Mouse (Mus musculus) ES-E14 (cell line): Measurements from ENCODE around the gene Astn2. TPM values are rescaled to one million over a fixed set of nuclear protein-coding genes. Genes with fewer than 3 reads are reported as not detected.
A peak's percentile ranks its signal among the peaks of the same experiment; 100 is the strongest.

Experiments
- DNase-seq: peaks from one replicate; pipeline ENCODE4 v3.0.0-alpha.2; 2013; ENCODE audit warnings: low read depth, low spot score
- H3K27ac ChIP-seq: 2 replicates; pipeline ENCODE4 v1.5.1; 2012; ENCODE audit warnings: low read depth, mild to moderate bottlenecking, low read length, moderate library complexity, mixed read lengths; ENCODE audit not compliant: poor library complexity, insufficient read depth, severe bottlenecking
- H3K36me3 ChIP-seq: 2 replicates; pipeline ENCODE4 v1.6.1; 2012; ENCODE audit warnings: mild to moderate bottlenecking, low read length, moderate library complexity, mixed read lengths; ENCODE audit not compliant: control insufficient read depth, poor library complexity, insufficient read depth, severe bottlenecking
- H3K4me1 ChIP-seq, 2 experiments: fragments of 150-350 bp in 1 of 2; sonication (generic) in 1 of 2; 2 replicates each; pipeline ENCODE4 v1.6.1; 2012; ENCODE audit warnings: low read length in 2 of 2, mild to moderate bottlenecking in 1 of 2, mixed read lengths in 1 of 2; ENCODE audit not compliant: control insufficient read depth in 2 of 2, insufficient read depth in 2 of 2, poor library complexity in 1 of 2
- H3K4me3 ChIP-seq, 2 experiments: fragments of 150-350 bp in 1 of 2; sonication (generic) in 1 of 2; 2 replicates each; pipeline ENCODE4 v1.5.1; 2012; ENCODE audit warnings: low read length in 2 of 2, low read depth in 1 of 2, mild to moderate bottlenecking in 1 of 2, mixed read lengths in 1 of 2; ENCODE audit not compliant: insufficient read depth in 1 of 2, poor library complexity in 1 of 2, severe bottlenecking in 1 of 2
- H3K9ac ChIP-seq: 2 replicates; pipeline ENCODE4 v1.6.1; 2012; ENCODE audit warnings: low read depth, mild to moderate bottlenecking, low read length, mixed read lengths; ENCODE audit not compliant: poor library complexity, insufficient read depth, severe bottlenecking
- H3K9me3 ChIP-seq: fragments of 150-350 bp; sonication (generic); 2 replicates; pipeline ENCODE4 v1.6.1; 2012; ENCODE audit warnings: low read depth, mild to moderate bottlenecking, low read length; ENCODE audit not compliant: control insufficient read depth, insufficient read depth
- CHD2 ChIP-seq: IDR thresholded peaks from 2 replicates; pipeline ENCODE4 v1.6.1; 2014; ENCODE audit warnings: mild to moderate bottlenecking, low read depth, low read length, inconsistent platforms
- HCFC1 ChIP-seq: IDR thresholded peaks from 2 replicates; pipeline ENCODE4 v1.6.1; 2012; ENCODE audit warnings: low read length, inconsistent platforms, borderline replicate concordance; ENCODE audit not compliant: insufficient read depth
- MAFK ChIP-seq: IDR thresholded peaks from 2 replicates; pipeline ENCODE4 v1.6.1; 2014; ENCODE audit warnings: mild to moderate bottlenecking, low read depth, low read length, inconsistent platforms; ENCODE audit not compliant: insufficient read depth
- ZC3H11A ChIP-seq: IDR thresholded peaks from 2 replicates; pipeline ENCODE4 v1.6.1; 2012; ENCODE audit warnings: low read depth, mild to moderate bottlenecking, inconsistent platforms, low read length, borderline replicate concordance
- ZNF384 ChIP-seq: IDR thresholded peaks from 2 replicates; pipeline ENCODE4 v1.6.1; 2012; ENCODE audit warnings: low read depth, low read length, inconsistent platforms
- in situ Hi-C, 2 experiments: fragments of 600-800 bp; cut with MboI; formaldehyde crosslinking; loops; one replicate each; pipeline ENCODE4 v1.15.1; 2025; ENCODE audit warnings: low sequenced_read_pairs in 2 of 2, inconsistent platforms in 1 of 2; ENCODE audit not compliant: unreplicated experiment in 2 of 2
- total RNA-seq: library from RNA; depleted of rRNA; stranded (reverse); fragments of 300-350 nt; gene quantifications from 2 replicates; pipeline ENCODE4 v1.2.3, GENCODE M21; 2012

The Astn2 gene
- total RNA-seq, 1 experiment: 0.04 TPM

DNA sequence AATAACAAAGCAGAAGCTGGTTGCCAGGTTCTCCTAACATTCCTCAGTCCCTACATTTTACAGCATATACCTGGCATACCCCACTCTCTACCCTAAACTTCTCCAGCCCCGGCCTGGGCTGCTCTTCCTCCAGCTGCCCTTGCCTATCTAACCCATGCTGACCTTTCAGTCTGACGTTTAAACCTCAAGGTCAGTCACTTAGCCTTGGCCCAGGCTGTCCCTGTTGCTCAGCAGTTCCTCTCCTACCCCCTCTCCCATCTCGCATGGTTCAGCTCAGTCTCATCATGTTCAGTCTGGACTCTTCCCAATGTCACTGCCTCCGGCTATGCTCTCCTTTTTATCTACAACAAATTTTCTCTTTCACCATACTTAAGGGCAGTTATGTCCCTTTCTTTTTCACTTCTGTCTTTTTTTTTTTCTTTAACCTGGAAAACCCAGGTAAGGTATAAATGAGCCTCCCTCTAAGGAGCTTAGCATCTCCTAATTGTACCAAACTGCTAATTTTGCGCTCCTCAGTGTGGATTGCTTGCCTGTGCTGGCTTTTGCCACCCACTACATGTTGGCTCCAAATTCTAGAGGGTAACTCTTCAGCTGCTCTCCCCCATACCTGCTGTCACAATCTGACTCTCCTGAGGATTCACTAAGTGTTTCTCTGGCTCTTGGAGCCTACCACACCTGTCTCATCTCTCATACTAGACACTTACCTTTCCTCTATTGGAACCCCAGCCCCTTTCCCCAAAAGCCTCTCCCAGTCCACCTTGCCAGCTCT, 809.6 kb downstream of the Astn2 start:
- no peak for DNase-seq
- TF ChIP-seq ZNF384 (no peak), ZC3H11A (no peak), HCFC1 (no peak), CHD2 (no peak), MAFK (no peak)
- no peak overlapping the region for H3K27ac ChIP-seq
- no peak overlapping the region for H3K9ac ChIP-seq
- H3K9me3 ChIP-seq: no peaks in the 10 kb centered on the region
- in situ Hi-C loops: loop anchor here (25.0 kb wide), 2 partner anchors 757 to 1057 kb away; no protein-coding TSS in a partner anchor
- H3K36me3 ChIP-seq: no peaks in the 10 kb centered on the region
- no peak overlapping the region for H3K4me3 ChIP-seq
- H3K4me1 ChIP-seq: no peaks in the 10 kb centered on the region

DNA sequence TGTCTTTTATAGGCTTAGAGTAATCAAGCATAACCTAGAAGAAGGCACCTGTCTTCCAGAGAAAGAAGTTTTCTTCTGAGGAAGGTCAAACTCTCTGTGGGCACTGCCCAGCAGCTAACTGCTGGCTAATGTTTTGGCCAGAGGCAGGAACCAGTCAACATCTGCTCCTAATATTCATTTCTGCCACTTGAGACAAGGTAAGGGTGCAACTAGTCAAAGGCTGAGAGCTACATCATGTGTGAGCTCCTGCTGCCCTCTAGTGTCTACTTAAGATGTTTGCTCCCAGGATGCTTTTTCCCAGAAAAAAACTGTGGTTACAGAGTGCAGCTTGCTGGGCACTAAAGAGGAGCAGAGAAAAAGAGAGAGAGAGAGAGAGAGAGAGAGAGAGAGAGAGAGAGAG, 814.6 kb downstream of the Astn2 start:
- in situ Hi-C loops: loop anchor here (25.0 kb wide), 2 partner anchors 752 to 1052 kb away; no protein-coding TSS in a partner anchor
- DNase-seq: no peak
- Histone ChIP-seq H3K9ac (no peak overlapping the region), H3K9me3 (no peaks in the 10 kb centered on the region), H3K27ac (no peak overlapping the region), H3K4me3 (no peak overlapping the region), H3K36me3 (no peaks in the 10 kb centered on the region), H3K4me1 (no peaks in the 10 kb centered on the region)
- no peak for TF ChIP-seq CHD2
- TF ChIP-seq ZNF384: peak; percentile 33; the same call in 1 of the 2 replicates
- peak; percentile 68; the same call in 1 of the 2 replicates for TF ChIP-seq ZC3H11A

DNA sequence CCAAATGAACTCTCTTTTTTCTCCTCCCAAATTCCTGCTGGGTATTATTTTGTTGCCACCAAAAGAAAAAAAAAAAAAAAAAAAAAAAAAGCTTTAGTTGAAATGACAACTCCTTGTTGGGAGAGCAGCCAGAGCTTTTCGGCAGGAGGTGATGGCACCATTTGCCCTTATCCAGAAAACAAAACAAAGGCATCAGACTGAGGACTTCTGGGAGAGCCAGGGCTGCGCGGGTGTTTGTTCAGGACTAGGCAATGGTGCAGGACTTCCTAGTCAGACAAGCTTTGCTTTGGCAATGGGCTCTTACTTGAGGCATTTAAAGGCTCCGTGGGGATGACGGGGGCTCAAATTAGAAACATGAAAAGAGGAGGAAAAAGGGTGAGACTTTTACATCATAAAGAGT, 817.5 kb downstream of the Astn2 start:
- TF ChIP-seq HCFC1 (no peak), ZNF384 (no peak), CHD2 (no peak), ZC3H11A (no peak), MAFK (no peak)
- Histone ChIP-seq H3K9me3 (no peaks in the 10 kb centered on the region), H3K27ac (no peak overlapping the region), H3K4me3 (no peak overlapping the region), H3K9ac (no peak overlapping the region), H3K4me1 (no peaks in the 10 kb centered on the region), H3K36me3 (no peaks in the 10 kb centered on the region)
- in situ Hi-C loops: loop anchor here (25.0 kb wide), 2 partner anchors 750 to 1050 kb away; no protein-coding TSS in a partner anchor
- DNase-seq: no peak

- no peak for DNase-seq
- Histone ChIP-seq H3K27ac (no peak overlapping the region), H3K4me1 (no peaks in the 10 kb centered on the region), H3K4me3 (no peak overlapping the region), H3K9ac (no peak overlapping the region), H3K9me3 (no peaks in the 10 kb centered on the region), H3K36me3 (no peaks in the 10 kb centered on the region)
- TF ChIP-seq ZC3H11A (no peak), MAFK (no peak), HCFC1 (no peak), ZNF384 (no peak), CHD2 (no peak)
- in situ Hi-C loops: loop anchor here (25.0 kb wide), 2 partner anchors 743 to 1043 kb away; no protein-coding TSS in a partner anchor
These were observed 824.2 kb downstream of the Astn2 start for GRCm38 (mm10) chr4:65580254-65580653.
